Mouse (Mus musculus): ENCODE measurements at regions not wholly inside any gene's neighbourhood (a gene's known extent, or its start where the extent isn't known, plus 50 kb on each side); places are given as distances from the start of the nearest gene placed in this dataset.
"Not testable (repeated sequence)": the region's sequence is repeated elsewhere in the genome, so short reads cannot be mapped to it uniquely, and the experiment has no call there.

DNA sequence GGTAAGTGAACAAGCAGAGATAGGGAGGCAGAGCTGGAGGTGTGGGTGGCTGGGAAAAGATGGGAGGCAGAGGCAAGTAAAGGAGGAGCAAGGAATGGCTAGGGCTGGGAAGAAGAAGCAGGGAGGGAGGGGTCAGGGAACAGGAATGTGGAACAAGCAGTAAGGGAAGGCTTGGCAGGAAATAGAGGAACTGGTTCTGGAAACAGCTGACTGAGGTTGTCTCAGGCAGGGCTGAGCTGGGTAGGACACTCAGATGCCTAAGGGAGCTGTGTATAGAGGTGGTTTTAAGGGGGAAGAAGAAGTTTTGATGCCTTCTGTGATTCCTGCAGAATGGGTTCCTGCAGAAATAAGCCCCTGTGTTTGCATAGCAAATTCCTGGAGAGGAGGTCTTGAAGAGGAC lies 92.7 kb downstream of the Nucb2 start:
- no peak for DNase-seq (ENCODE audit: low read depth)

DNA sequence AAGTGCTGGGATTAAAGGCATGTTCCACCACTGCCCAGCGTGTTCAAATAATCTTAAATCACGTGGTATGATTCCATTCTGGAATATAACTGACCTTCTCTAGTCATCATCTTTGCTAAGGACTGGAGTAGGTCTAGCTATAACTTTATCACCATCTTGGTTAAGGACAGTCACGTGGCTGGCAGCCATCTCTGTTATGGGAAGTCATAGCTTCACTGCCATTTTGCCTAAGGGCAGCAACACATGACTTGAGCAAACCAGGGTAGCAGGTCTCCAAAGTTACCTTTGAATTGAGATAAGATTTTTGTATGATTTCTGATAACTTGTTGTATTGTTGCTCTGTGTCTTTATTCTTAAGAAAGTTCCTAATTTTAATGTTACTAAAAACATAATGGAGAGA lies 96.2 kb downstream of the Nucb2 start:
- no peak for DNase-seq (ENCODE audit: low read depth)

DNA sequence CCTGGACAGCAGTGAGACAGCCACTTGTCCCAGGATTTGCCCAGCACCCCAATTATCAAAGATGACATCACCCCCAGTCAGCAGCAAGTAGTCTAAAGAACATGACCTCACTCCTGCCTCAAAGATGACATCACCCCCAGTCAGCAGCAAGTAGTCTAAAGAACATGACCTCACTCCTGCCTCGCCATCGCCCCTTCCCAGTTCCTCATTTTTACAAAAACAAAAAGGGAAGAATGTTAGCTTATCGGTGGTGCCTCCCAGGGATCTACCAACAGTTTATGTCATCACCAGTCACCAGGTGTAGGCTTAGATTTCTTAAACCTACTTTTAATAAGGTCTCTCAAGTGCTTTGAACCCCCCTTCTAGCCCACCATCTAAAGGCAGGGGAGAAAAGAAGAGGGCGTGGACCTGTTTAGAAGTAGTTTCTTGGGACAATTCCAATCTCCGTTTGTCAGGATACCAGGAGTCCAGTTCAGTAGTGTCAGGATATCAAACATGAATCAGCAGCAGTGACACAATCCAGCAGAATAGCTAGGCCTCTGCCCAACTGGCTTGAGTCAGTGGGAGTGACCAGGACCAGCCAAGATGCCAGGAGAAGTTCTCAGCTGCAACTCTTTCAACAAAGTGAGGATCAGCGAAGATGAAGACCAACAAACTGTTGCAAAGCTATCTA lies 99.1 kb downstream of the Nucb2 start:
- peak; percentile 31 for DNase-seq (ENCODE audit: low read depth)

DNA sequence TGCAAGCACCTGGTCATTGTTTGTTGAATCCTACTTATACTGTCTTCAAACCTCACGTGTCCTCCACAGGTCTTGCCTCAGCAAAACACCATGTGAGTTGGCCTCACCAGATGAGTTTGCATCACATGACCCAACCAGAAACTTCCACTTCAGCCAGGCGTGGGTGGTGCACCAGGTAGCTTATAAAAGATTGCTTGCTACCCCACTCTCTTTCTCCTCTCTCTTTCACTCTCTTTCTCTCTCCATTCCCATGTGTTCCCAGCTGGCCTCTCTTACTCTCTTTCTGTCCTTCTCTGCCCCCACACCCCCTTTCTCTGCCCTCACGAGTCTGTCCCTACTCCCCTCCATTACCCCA lies 99.6 kb downstream of the Nucb2 start:
- DNase-seq (ENCODE audit: low read depth) = no peak

DNA sequence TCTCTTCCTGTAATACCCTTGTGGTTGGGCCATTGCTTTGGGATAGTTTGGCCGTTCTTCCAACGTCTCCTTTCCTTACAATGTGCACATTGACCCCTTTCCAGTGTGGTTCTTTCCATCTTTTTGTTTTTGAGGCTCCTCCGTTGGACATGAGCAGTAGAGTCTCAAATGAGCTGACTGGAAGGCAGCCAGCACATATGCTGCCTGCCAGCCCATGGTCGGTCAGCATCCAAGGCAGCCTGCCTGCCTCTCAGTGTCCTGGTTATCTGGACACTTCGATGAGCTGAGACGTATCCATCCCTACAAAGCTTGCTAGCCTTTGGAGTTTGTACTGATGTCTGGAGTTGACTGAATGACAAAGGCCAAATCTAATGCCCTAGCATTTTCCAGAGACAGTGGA lies 102.1 kb downstream of the Nucb2 start:
- DNase-seq (ENCODE audit: low read depth) = peak; percentile 25

DNA sequence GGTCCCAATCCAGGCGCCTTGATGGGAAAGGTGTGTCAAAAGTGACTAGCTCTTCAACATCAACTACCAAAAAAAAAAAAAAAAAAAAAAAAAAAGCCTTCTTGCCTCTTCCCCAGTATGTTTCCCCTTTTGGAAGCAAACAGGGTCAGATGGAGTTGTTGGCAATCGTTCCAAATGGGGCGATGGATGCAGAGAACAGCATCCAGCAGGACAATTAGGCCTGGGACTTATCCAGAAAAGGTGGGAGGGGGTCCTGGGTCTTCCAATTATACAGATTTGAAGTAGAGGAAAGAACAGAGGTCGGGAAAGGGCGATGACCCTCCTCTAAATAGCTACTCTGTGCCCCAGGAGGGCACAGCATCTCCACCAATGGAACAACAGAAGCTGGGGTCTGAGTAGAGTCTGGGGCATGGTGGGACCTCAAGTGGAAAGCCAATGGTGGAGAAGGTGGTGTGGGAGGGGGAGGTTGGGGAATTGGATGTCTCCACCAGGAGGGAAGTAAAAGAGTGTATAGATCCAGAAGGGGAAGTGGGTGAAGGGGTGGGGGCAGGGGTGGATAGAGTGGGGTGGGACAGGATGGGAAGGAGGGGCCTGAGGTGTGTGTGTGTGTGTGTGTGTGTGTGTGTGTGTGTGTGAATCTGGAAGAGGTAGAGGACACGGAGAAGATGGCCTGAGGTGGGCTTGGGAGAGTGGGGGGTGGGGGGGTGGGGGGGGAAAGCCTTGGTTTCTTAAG lies 102.7 kb downstream of the Nucb2 start:
- no peak for DNase-seq (ENCODE audit: low read depth)

DNA sequence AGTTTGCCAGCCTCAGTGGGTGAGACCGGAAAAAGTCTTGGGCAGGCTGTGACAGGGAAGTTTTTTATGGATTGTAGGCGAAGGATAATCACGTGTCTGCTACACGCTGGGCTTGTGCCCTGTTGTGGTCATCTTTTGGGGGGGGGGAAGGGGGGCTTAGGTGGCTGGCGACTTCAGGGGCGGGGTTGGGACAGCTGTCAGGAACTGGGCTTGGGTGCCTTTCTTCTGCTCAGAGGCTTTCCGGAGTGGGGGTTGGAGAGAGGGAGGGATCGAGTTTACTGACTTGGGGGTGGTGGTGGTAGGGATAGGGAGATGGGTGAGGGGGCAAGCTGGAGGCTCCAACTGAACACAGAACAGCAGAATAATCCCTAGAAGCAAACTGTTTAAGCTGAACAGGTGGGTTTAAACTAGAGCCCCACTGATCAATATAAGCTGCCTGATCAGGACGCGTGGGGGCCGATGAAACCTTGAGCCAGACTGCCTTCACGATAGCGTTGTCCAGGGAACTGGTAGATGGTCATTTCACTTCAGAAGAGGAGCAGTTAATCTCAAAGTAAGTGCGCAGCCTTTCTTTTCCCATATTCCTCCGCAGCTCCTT lies 103.6 kb downstream of the Nucb2 start:
- peak; percentile 6 for DNase-seq (ENCODE audit: low read depth)

DNA sequence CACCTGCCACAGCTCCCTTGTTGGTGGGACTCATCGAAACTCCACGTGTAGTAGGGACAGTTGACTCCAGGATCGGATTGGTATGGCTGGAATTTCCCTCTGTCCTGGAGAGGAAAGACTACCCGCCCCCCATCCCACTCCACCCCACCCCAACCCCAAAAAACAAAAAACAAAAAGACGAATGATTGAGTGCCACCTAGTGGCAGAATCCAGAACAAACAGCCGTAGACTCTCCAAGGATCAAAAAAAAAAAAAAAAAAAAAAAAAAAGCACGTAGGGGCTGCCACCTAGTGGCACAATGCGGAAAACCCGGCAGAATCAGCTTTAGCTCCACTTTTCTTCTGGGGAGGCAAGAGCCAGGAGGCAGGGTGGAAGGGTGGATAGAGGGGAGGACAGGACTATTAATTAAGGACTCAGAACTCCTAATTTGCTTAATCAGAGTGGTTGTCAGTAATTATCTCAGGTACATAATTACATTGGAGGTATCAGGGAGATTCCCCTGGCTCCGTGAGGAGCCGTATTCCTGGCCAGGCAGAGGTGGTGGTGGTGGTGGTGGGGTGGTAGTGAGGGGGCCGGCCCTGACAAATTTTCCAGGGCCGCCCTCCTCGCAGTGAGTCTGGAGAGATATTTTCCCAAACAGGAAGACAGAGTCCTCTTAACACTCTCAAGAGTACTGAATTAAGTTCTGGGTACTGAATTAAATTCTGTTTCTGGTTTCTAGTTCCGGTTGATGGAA lies 104.3 kb downstream of the Nucb2 start:
- DNase-seq (ENCODE audit: low read depth) = peak; percentile 84

DNA sequence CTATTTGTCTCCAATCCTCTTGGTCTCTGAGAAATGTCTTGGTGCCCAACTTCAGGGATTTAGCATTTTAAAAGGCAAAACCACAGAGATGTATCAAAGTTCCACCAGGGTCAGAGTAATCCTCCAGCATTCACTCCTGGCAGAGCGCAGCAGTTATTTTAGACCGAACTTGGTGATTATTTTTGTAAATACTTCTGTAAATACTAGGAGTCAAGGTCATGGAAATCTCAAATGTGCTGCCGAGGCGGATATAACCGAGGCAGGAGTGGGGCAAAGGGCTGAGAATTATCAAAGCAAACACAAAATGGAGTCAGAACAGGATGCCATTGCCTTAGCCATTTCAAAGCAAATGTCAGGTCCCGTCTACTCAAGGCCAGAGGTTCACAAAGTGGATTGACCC lies 105.2 kb downstream of the Nucb2 start:
- DNase-seq (ENCODE audit: low read depth) = no peak

DNA sequence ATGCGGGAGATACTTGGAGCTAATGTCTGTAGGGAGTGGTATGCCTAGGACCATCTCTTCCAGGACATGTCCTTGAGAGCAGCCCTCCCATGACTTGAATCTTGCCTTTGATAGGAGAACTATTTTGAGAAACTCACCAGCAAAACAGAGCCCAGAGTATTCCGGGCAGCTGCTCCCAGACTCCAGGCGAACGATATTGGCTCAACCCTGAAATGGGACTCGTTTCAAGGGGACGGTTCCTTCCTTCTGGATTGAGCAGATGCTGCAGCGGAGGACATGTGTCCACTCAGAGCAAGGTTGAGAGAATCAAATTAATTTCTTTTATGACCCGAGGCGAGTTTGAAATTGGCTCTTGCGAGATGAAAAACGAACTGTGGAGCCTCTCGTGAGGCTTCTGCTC lies 105.7 kb downstream of the Nucb2 start:
- no peak for DNase-seq (ENCODE audit: low read depth)

DNA sequence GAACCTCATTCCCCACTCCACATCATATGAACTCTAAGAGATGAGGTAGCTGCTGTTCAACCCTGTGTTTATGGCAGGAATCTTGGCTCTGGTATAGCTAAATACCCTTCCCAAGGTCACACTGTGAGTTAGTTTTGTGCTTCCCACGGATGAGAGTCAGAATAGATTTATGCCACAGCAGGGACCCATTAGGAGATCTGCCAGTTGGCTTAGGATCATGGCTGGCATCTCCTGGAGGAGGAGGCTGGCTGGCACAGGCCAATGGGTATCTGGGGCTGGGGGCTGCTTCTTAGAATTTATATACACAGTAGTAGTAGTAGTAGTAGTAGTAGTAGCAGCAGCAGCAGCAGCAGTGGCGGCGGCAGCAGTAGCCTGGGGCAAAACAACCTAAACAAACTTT lies 111.8 kb downstream of the Nucb2 start:
- no peak for DNase-seq (ENCODE audit: low read depth)

DNA sequence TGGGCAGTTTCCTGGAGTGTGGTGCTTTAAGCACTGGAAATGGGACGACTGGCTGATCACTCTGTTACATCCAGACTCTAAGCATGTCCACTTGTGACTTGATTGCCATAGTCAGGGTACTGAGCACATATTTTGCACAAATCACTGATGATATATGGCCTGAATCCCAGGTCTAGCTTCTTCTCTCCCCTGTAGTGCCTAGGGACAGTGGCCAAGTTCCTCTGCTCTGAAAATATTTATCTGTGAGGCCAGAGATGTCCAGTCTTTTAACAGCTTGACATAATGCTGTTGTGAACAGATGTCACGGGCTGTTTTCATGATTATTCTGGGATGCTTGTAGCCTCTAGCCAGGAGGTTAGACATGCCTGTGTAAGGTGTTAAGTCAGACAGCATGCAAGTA lies 115.5 kb downstream of the Nucb2 start:
- no peak for DNase-seq (ENCODE audit: low read depth)

DNA sequence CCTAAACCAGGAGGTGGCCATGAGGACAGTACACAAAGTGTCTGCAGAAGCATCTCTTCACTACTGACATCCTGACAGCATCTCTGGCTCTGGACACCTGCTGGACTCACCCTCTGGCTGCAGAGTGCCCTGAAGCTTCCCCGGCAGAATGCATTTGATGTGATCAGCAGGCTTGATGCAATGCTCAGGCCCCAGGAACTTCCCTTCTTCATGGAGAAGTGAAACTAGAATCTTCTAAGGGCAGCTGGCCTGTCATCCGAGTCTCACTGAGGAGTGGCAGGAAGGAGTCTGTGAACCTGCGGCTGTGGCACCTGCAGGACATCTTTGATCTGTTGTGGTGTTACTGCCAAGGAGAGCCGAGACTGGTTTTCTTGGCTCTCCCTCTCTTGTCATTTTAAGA lies 116.2 kb downstream of the Nucb2 start:
- DNase-seq (ENCODE audit: low read depth) = no peak

DNA sequence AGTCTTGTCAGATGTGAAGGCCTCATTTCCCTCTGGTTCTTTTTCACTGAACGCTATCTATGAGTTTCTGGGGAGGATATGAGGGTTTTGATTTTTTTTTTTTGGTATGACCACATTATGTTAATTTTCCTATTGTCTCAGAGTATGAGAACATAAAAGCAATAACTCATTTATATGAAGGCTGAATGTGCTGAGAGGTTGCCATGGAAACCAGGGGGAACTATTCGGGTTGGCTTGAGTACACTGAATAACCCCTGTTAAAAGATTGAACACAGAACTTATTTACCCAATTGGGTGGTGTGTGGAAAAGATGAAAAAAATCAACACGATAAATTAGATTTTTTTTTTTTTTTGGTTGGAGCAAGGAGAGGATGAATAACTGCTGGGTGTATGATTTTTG lies 129.0 kb downstream of the Nucb2 start:
- no peak for DNase-seq (ENCODE audit: low read depth)

DNA sequence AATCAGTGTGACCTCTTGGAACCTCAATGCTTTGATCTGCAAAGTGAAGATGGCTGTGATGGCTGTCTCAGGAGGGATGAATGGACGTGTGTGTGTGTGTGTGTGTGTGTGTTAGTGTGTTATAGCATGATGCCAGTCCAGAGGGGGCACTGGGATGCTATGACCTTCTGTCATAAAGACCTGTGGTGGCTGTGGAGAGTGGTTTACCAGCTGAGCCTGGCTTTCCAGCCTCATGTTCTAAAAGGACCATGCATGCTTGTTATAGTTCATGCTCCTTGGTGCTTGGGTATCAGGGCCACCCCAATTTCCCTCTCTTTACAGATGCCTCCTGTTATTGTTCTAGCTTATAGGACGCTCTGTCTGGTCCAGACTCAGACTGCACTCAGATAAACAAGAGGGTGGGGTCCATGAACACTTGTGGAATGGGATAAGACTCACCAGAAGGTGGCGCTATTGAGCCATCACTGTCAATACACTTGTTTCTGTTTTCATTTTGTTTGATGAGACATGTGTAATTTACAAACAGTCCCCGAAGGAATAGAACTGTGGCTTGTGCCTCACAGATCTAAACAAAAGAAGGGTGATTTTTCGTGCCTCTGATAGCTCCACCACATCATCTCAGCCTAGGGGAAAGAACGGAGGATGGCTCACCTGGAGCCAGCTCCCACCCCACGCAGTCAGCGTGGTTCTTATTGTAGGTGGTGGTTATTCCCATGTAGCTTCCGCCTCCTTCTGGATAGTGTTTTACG lies 140.9 kb downstream of the Nucb2 start:
- DNase-seq (ENCODE audit: low read depth) = peak; percentile 66

DNA sequence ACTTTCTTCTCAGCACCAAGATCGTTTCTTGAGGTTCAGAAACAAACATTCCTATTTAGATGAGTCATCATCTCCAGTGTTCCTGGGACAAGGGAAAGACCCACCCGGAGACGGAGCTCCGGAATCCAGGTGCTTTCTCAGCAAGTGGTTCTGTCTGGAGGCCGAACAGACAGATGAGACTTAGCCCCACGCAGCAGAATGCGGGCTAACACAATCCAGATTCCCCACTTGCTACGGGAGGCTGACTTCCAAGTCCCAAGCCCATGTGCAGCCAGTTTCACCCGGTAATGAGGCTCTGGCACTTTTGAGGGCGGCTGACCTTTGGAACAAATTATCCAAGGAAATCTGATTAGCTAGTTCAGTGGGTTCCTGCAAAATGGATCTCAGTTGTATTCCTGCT lies 150.3 kb downstream of the Nucb2 start:
- DNase-seq (ENCODE audit: low read depth) = peak; percentile 1

DNA sequence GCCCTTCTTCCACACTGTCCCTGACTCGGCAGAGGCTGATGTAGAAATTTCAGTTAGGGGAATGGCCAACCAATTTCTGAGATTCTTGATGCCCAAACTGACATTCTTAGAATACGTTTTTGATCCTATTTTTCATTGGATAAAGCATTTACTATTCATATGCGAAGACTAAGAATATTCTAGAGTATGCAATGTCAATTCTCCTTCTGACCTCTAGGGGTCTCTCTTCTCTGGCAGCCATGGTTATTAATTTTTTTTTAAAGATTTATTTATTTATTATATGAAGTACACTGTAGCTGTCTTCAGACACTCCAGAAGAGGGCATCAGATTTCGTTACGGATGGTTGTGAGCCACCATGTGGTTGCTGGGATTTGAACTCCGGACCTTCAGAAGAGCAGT lies 152.9 kb downstream of the Nucb2 start:
- DNase-seq (ENCODE audit: low read depth) = not testable (repeated sequence)

DNA sequence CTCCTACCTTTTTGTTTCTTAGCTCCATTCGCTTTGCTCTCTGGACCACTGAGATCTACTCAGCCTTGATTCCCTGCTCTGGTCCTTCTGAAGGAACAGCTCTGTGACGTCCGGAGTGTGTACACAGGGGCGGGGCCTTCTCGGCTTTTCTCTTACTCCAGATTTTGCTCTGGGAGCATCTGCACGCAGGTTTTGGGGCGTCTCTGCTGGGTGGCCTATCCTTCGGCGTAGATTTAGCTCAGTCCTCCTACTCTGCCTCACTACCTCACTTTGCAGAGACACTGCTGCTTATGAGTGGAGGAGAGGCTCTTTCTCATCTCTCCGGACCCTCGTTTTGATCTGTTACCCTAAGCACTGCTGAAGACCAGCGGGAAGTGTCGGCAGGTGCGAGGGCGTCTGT lies 161.4 kb downstream of the Nucb2 start:
- DNase-seq (ENCODE audit: low read depth) = no peak

DNA sequence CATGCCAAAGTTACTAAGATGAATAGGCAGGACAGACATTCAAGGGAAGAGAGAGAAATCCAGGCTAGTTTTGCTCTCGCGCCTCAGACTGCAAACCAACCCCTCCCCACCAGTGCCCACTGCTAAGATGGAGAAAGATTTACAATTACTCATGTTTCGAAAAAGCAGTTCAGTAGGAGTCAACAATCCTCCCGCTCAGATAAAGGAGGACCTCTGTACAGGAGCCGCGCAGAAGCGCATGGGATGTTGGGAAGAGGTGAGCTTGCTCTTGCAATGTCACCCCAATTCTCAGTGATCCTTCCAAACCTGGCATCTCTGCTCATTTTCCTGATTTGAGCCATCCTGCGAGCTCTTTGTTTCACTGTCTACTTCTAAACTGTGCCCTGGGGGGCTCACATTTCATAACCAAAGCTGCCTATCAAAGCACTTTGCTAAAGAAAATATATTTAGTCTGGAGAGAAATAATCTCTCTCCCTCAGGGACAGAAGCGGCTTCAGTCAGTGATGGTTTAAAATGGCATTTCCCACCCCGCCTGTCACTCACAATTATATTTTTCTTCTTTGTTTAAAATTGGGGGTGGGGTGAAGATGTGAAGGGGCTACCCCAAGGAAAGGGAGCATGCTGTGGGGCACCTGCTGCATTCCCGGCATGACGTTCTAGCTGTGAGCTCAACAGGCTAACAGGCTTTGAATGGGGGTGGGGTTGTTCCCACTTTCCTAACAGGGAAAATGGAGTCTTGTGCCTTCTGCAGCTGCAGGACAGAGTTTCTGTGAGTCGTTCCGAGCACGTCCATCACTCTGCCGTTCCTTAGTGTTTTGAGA lies 170.2 kb downstream of the Nucb2 start:
- no peak for DNase-seq (ENCODE audit: low read depth)

DNA sequence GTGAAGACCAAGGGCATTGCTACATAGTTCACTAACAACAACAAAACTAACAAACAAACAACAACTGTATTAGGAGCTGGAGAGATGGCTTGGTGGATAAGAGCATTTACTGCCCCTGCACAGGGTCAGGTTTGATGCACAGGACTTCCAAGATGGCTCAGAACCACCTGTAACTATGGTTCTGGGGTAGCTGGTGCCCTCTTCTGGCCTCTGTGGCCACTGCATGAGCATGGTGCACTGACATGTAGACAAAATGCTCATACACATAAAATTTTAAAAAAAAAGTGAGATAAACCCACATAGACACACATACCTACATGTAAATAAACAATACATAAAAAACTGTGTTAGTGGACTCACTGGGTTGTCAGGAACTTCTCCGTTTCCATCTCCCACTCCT lies 172.5 kb downstream of the Nucb2 start:
- DNase-seq (ENCODE audit: low read depth) = no peak

DNA sequence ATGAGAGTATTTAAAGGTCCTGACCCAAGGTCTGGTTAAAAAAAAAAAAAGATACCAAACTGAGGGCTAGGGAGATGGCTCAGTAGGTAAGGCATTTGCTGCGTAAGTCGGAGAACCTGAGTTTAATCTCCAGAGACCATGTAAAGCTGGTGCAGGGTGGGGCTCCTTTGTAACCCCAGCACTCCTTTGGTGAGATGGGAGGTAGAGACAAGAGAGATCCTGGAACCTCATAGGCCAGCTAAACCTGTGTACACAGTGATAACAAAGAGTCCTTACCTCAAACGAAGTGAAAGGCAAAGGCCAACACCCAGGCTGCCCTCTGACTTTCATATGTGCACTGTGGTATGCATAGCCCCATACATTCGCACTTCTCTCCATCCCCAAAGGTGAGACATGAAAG lies 175.0 kb downstream of the Nucb2 start:
- no peak for DNase-seq (ENCODE audit: low read depth)

Measured in NIH3T3 (cell line).